Mouse (Mus musculus) natural killer cell, adult 2 months (primary cell): ENCODE results near the gene 1700016H13Rik.

Source experiments
- DNase-seq, 2 experiments: peaks; one replicate each; pipeline ENCODE4 v3.0.0; 2022; ENCODE audit warnings: low spot score in 2 of 2

The 1700016H13Rik gene

GRCm38 (mm10) chr5:103673611-103674010, 17.8 kb upstream of the 1700016H13Rik start:
- DNase-seq: no peak

GRCm38 (mm10) chr5:103671858-103672257, 16.0 kb upstream of the 1700016H13Rik start:
- no peak for DNase-seq

DNA sequence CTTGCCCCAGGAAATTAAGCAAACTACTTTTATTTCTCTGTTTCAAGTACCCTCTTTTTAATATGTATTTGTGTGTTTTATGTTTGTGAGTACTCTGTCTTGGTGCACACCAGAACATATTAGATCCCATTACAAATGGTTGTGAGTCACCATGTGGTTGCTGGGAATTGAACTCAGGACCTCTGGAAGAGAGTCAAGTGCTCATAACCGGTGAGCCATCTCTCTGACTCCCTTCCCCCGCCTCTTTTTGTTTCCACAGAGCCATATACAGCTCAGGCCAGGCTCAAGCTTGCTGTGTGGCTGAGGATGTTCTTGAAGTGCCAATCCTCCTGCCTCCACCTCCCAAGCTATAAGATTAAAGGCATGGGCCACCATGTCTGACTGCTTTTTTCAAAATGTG, 10.1 kb upstream of the 1700016H13Rik start:
- DNase-seq: no peak

DNA sequence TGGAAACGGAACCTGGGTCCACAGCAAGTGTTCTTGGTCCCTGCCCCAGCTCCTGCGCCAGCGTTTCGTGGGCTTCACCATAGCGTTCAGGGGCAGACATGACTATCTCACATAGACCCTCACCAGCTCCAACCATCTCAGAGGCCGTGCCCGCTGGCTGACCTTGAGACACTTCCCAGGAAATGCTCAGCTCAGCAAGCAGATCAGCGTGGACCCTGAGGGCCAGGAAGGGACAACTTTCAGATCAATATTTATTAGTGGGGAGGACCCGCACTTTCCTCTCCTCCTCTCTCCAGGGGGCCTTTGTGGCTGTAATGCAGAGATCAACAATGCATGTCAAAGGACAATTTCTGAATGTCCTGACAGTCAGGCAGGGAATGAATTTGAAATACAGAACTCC, 9.1 kb upstream of the 1700016H13Rik start:
- no peak for DNase-seq

DNA sequence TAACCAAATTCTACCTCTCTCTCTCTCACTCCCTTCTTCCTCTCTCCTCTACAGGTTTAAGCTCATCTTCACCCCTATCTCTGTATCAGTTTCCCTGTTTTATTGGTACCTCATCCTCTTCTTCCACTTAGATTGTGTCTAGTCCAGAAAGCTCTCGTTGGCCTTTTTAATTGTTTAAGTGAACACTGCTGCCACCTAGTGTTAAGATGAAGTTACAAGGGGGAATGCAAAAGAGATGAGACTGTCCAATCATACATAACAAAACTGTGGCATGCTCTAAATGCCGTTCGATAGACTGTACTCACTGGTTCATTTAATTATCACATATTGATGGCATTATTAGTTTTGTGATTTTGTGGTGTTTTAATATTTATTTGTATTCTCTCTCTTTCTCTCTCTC, 3.8 kb upstream of the 1700016H13Rik start:
- peak in 1 of 2 experiments; percentile 11 for DNase-seq

DNA sequence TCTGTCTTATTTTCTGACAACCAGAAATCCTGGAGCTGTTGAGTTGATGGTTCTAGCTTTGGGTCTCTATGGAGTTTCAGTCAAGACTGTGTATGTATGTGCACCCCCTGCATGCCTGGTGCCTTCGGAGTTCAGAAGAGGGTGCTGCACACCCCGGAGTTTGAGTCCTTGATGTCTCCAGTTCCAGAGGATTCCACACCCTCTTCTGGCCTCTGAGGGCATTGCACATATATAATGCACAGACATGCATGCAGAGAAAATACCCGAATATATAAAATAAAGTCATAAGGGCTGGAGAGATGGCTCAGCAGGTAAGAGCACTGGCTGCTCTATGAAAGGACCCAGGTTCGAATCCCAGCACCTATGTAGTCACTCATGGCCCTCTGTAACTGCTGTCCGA, 3.1 kb upstream of the 1700016H13Rik start:
- DNase-seq: no peak

DNA sequence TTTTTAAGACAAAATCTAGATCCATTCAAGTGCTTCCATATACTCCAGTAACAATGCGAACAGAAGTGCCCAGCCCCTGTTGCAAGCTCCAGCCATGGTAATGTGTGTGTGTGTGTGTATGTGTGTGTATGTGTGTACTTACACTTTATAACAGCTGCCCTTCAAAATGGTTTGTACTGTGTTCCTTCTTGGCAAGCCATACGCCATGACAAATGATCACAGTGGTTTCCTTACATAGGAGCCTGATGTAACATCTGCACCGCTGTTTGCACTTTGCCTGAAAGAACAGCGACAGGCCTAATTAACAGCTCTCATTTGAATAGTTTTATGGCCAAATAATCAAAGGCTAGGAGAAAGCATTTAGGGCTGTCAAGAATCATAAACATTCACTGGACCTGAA, 1.0 kb downstream of the 1700016H13Rik start:
- DNase-seq: no peak

DNA sequence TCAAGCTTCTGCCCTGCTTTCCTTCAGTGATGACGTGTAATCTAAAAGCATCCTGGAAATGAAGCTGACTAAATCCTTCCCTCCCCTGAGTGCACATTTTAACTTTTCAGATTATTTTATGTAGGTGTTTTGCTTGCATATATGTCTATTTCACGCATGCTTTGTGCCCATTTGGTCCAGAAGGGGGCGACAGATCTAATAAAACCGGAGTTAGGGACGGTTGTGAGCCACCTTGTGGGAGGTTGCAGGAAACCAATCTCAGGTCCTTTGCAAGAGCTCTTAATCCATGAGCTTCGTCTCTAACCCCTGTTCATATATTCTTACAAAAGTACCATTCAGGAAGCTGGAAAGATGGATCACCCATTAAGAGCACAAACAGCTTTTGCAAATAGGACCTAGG, 1.6 kb downstream of the 1700016H13Rik start:
- DNase-seq: peak in 1 of 2 experiments; percentile 18

DNA sequence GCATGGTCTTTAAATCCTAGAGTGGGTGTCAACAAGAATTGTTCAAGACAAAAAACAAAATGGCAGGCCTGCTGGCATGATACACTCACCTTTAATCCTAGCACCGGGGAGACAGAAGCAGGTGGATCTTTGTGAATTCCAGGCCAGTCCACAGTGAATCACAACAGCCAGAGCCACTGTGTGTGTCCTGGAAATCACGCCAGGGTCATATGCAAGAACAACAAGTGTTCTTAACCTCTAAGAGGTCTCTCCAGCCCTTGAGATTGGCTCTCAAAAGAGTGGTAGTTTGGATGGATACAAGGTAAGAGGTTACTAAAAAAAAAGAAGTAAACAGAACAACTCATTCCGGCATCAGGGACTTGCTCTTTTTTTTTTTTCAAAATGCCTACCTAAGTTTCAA, 8.5 kb downstream of the 1700016H13Rik start:
- no peak for DNase-seq

DNA sequence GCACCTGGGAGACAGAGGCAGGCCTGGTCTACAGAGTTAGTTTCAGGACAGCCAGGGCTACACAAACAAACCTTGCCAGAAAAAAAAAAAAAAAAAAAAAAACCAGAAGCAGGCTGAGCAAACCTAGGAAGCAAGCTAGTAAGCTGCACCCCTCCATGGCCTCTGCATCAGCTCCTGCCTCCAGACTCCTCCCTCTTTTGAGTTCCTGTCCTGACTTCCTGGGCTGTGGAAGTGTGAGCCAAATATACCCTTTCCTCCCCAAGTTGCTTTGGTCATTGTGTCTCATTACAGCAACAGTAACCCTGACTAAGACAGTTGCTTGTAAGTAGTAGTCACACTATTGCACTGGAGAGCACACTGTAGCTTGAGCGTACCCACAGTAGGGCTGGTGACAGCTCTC, 11.6 kb downstream of the 1700016H13Rik start:
- no peak for DNase-seq

DNA sequence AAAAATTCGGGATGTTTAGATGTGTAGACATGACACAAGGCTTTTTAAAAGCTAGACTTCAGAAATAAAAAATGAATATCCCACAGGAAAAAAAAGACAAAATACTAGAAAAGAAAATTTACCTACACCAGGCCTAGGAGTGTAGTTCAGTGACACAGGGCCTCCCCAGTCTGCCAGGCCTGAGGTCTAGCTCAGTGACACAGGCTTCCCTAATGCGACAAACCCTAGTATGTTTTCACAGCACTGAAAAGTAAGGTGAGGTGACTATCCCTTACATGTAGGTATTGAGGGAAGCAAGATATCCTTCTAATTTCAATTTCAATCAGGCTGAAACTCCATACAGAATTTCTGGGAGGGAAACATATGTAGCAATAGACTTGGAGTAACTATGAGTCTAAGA, 18.6 kb downstream of the 1700016H13Rik start:
- DNase-seq: no peak

DNA sequence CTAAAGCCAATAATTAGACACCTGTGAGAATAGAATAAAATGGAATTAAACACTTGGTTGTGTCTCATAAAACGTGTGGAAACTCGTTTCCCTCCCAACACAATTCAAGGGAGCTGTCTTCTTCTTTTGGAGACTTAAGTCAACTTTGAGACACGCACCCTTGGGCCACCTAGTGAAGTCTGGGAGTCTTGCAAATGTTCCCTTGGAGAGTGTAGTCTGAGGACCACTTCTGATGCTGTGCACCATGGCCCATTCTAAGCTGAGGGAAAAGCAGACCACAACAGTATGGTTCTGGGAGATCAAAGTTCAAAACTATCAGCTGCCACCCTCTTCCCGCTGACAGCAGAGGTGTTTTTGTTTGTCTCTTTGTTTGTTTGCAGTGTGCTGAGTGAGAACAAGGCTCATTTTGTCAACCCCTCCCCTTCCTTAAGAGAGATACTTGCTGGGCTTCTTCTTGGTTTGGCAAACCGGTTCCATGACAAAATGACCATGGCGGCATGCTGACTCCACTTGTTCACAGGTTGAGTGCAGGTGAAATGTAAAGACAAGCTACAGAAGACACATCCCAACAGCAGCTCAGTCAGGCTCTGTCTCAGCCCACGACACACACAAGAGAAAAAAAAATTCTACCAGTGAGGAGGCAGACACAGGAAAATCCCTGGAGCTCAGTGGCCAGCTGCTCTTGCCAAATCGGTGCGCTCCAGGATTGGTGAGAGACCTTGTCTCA, 25.8 kb downstream of the 1700016H13Rik start:
- DNase-seq: no peak

- DNase-seq: no peak
These were observed 26.6 kb downstream of the 1700016H13Rik start, which contains the start of gene Slc10a6 for GRCm38 (mm10) chr5:103629111-103629764. TSS of gene Slc10a6 (minus strand) at chr5:103629403.

- DNase-seq: no peak
These were observed 27.3 kb downstream of the 1700016H13Rik start for GRCm38 (mm10) chr5:103628499-103628898.

- DNase-seq: no peak
These were observed 31.0 kb downstream of the 1700016H13Rik start for GRCm38 (mm10) chr5:103624831-103625230.

DNA sequence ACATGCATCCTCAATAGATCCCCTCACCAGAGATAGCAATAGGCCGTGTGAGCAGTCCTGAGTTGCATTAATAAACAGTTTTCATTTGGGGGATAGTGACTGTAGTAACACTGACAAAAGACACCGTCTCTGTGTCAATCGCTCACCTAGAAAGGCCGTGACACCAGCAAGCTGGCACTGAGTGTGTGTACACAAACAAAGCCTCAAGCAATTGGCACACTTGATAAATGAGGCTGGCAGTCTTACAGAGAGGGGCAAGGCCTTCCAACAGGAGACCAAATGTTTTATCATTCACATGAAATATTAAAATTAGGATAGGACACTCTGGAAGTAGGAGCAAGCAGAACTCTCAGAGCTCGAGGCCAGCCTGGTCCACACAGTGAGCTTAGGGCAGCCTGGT, 33.5 kb downstream of the 1700016H13Rik start:
- DNase-seq: no peak

DNA sequence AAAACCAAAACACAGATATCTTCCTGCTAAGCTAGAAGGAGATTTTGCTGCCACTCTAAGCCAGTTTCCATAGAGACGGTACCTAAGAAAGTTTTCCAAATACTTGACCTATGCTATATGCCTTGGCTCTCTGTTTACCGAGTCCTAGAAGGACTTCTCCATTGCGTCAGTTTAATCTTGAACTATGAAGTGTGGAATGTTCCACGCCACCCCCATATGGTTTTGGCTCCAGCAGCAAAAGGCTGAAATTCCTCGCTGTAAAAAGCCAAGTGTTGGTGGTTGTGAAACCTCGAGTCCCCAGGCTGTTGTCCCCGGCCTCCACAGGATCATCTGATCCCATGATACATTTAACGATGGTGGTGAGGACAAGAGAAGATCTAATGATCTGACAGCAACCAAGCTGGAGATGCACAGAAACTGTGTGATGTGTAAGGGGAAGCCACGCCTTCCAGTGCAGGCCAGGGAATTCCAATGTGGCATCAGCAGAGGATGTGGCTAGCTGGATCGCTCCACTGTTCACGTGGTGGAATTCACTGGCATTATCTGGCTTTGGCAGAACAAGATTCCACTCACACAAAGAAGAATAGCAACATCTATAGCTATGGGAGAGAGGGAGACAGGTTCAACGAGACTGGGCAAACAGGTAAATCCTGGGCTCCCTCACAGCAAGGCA, 35.4 kb downstream of the 1700016H13Rik start:
- DNase-seq: no peak

- no peak for DNase-seq
These were observed 38.6 kb downstream of the 1700016H13Rik start for GRCm38 (mm10) chr5:103617191-103617590.

DNA sequence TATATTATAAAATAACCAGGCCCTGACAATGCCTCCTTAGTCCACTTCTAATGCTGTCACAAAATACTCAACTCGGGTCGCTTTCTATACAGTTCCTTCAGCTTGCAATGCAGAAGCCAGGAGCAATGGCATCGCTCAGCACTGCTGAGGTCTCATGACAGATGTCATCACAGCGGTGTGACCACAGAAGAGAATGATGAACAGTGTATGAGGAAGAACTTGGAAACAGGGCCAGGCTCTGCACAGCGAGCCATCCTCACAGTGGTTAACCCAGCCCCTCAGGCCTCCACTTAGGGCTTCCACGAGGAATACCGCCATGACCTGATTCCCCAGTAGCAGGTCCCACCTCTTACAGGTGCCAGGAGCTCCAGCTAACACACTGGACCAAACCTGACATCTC, 41.5 kb downstream of the 1700016H13Rik start:
- no peak for DNase-seq

- DNase-seq: no peak
These were observed 43.5 kb downstream of the 1700016H13Rik start for GRCm38 (mm10) chr5:103612316-103612715.

DNA sequence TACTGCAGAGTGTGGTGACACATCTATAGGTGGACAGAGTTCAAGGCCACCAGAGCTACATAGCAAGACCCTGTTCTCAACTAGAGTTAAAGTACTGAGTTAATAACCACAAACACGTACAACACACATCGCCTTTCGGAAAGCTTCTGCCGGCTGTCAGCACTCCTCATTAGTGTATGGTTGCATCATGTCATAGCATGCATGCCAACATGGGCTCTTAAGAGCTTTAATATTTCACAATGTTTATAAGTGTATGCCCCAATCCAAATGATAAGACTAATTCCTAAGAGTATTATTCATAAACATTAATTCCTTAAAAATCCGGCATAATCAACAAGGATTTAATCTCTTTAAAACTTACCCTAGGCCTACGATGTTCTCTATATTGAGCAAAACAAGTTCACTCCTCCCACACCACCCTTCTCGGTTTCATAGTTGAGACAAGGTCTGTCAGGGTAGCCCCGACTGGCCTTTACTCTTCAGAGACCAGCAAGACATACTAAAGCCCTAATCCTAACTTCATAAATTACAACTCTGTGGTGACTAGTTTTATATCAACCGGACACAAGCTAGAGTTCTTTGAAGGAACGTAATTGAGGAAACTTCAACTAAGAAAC, 44.8 kb downstream of the 1700016H13Rik start:
- DNase-seq: no peak

DNA sequence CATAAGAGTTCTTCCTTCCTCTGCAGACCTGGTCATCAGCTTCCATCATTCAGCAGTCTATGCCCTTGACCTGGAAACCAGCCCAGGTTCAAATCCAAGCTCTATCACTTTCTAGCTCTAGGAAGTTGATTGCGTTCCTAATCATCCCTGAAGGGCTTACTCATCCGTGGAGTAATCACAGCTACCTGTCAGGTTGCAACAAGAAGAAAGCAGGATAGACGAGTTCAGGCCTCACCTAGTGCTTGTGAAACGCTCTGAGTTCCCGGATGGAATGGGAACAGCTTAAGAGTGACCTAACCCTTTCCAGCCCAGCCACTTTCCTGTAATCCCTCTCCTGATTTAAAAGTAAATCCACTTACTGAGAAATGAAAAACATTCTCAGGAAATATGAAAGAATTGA, 45.7 kb downstream of the 1700016H13Rik start:
- DNase-seq: no peak
